Mouse (Mus musculus) CH12.LX (cell line): Measurements from ENCODE around the gene Rsrc1. TPM values are rescaled to one million over a fixed set of nuclear protein-coding genes. Genes with fewer than 3 reads are reported as not detected.

Source experiments
- DNase-seq: peaks from one replicate; pipeline ENCODE4 v3.0.0-alpha.2; 2013; ENCODE audit errors: extremely low read depth
- H3K27ac ChIP-seq: 2 replicates; pipeline ENCODE4 v1.5.1; 2012; ENCODE audit warnings: low read depth, mild to moderate bottlenecking, control low read depth, moderate library complexity; ENCODE audit not compliant: insufficient read depth
- H3K27me3 ChIP-seq: replicated peaks from 2 replicates; pipeline ENCODE3; 2012; ENCODE audit warnings: inconsistent platforms
- H3K36me3 ChIP-seq, 2 experiments: replicated peaks in 1 of 2; 2 replicates each; pipeline versions ENCODE3 to v1.6.1; 2012; ENCODE audit warnings: inconsistent platforms in 1 of 2, low read length in 1 of 2, mild to moderate bottlenecking in 1 of 2, mixed read lengths in 1 of 2, moderate library complexity in 1 of 2; ENCODE audit not compliant: control insufficient read depth in 1 of 2, insufficient read depth in 1 of 2
- H3K4me1 ChIP-seq, 2 experiments: 2 replicates each; pipeline ENCODE4 v1.6.1; 2012; ENCODE audit warnings: inconsistent platforms in 1 of 2, moderate library complexity in 1 of 2; ENCODE audit not compliant: insufficient read depth in 2 of 2, control insufficient read depth in 1 of 2
- H3K4me2 ChIP-seq: 2 replicates; pipeline ENCODE4 v1.6.1; 2012; ENCODE audit warnings: low read depth, mild to moderate bottlenecking, control low read depth; ENCODE audit not compliant: poor library complexity, insufficient read depth, severe bottlenecking
- H3K4me3 ChIP-seq, 3 experiments: fragments of 150-350 bp in 1 of 3; sonication (generic) in 1 of 3; replicated peaks in 1 of 3; 2 replicates each; pipeline versions ENCODE3 to v1.5.1; 2011 to 2012; ENCODE audit warnings: low read depth in 2 of 3, low read length in 2 of 3, mild to moderate bottlenecking in 2 of 3, moderate library complexity in 2 of 3, control low read depth in 1 of 3, improper control_type of control experiment in 1 of 3, inconsistent platforms in 1 of 3, mixed read lengths in 1 of 3; ENCODE audit not compliant: poor library complexity in 1 of 3
- H3K79me2 ChIP-seq: replicated peaks from 2 replicates; pipeline ENCODE4 v1.6.1; 2012; ENCODE audit warnings: mild to moderate bottlenecking, moderate library complexity; ENCODE audit not compliant: control insufficient read depth, poor library complexity, insufficient read depth, severe bottlenecking; ENCODE audit errors: extremely low read depth
- H3K9ac ChIP-seq: 2 replicates; pipeline ENCODE4 v1.6.1; 2012; ENCODE audit warnings: low read depth, mild to moderate bottlenecking, control low read depth, moderate library complexity; ENCODE audit not compliant: insufficient read depth
- H3K9me3 ChIP-seq: replicated peaks from 2 replicates; pipeline ENCODE3; 2012; ENCODE audit warnings: low read length, inconsistent platforms, mixed read lengths
- BHLHE40 ChIP-seq: IDR thresholded peaks from 2 replicates; pipeline ENCODE4 v1.6.1; 2011; ENCODE audit warnings: mild to moderate bottlenecking, low read depth, low read length, improper control_type of control experiment
- CHD2 ChIP-seq: IDR thresholded peaks from 2 replicates; pipeline ENCODE4 v1.6.1; 2011; ENCODE audit warnings: low read length, improper control_type of control experiment
- CTCF ChIP-seq, 2 experiments: IDR thresholded peaks in 1 of 2; conservative IDR thresholded peaks in 1 of 2; 2 replicates each; pipeline ENCODE4 v1.5.1; 2011 to 2012; ENCODE audit warnings: low read depth in 2 of 2, low read length in 2 of 2, improper control_type of control experiment in 1 of 2, inconsistent platforms in 1 of 2, mild to moderate bottlenecking in 1 of 2, moderate library complexity in 1 of 2
- ELF1 ChIP-seq: IDR thresholded peaks from 2 replicates; pipeline ENCODE4 v1.6.1; 2014; ENCODE audit warnings: low read depth, mild to moderate bottlenecking, inconsistent platforms, low read length, improper control_type of control experiment
- EP300 ChIP-seq: IDR thresholded peaks from 2 replicates; pipeline ENCODE4 v1.6.1; 2011; ENCODE audit warnings: low read length, improper control_type of control experiment
- GABPA ChIP-seq: IDR thresholded peaks from 2 replicates; pipeline ENCODE4 v1.6.1; 2012; ENCODE audit warnings: low read depth, low read length, improper control_type of control experiment, inconsistent platforms; ENCODE audit not compliant: insufficient replicate concordance
- IRF4 ChIP-seq: IDR thresholded peaks from 2 replicates; pipeline ENCODE4 v1.6.1; 2014; ENCODE audit warnings: low read depth, mild to moderate bottlenecking, inconsistent platforms, low read length, improper control_type of control experiment
- JUN ChIP-seq: IDR thresholded peaks from 2 replicates; pipeline ENCODE4 v1.6.1; 2011; ENCODE audit warnings: low read depth, mild to moderate bottlenecking, low read length, improper control_type of control experiment, moderate library complexity; ENCODE audit not compliant: insufficient read depth
- JUND ChIP-seq: conservative IDR thresholded peaks from 2 replicates; pipeline ENCODE4 v1.6.1; 2011; ENCODE audit warnings: low read depth, low read length, improper control_type of control experiment
- MAFK ChIP-seq: IDR thresholded peaks from 2 replicates; pipeline ENCODE4 v1.6.1; 2011; ENCODE audit warnings: low read length, improper control_type of control experiment; ENCODE audit not compliant: insufficient replicate concordance
- MAX ChIP-seq: IDR thresholded peaks from 2 replicates; pipeline ENCODE4 v1.6.1; 2011; ENCODE audit warnings: low read length, improper control_type of control experiment
- MYC ChIP-seq: IDR thresholded peaks from 2 replicates; pipeline ENCODE4 v1.6.1; 2011; ENCODE audit warnings: low read depth, mild to moderate bottlenecking, improper control_type of control experiment, low read length
- NELFE ChIP-seq: IDR thresholded peaks from 2 replicates; pipeline ENCODE4 v1.6.1; 2011; ENCODE audit warnings: low read depth, low read length, improper control_type of control experiment
- NRF1 ChIP-seq: IDR thresholded peaks from 2 replicates; pipeline ENCODE4 v1.6.1; 2014; ENCODE audit warnings: low read depth, mild to moderate bottlenecking, inconsistent platforms, low read length, improper control_type of control experiment, moderate library complexity
- POLR2A ChIP-seq: IDR thresholded peaks from 2 replicates; pipeline ENCODE4 v1.6.1; 2011; ENCODE audit warnings: low read depth, mild to moderate bottlenecking, improper control_type of control experiment, low read length
- RAD21 ChIP-seq: IDR thresholded peaks from 2 replicates; pipeline ENCODE4 v1.6.1; 2011; ENCODE audit warnings: low read depth, mild to moderate bottlenecking, low read length, improper control_type of control experiment, moderate library complexity
- RCOR1 ChIP-seq: conservative IDR thresholded peaks from 2 replicates; pipeline ENCODE4 v1.6.1; 2012; ENCODE audit warnings: low read depth, mild to moderate bottlenecking, inconsistent platforms, low read length, improper control_type of control experiment
- SMC3 ChIP-seq: IDR thresholded peaks from 2 replicates; pipeline ENCODE4 v1.6.1; 2011; ENCODE audit warnings: low read depth, low read length, improper control_type of control experiment
- TCF12 ChIP-seq: IDR thresholded peaks from 2 replicates; pipeline ENCODE4 v1.6.1; 2014; ENCODE audit warnings: low read depth, mild to moderate bottlenecking, inconsistent platforms, low read length, improper control_type of control experiment
- UBTF ChIP-seq: IDR thresholded peaks from 2 replicates; pipeline ENCODE4 v1.6.1; 2012; ENCODE audit warnings: low read depth, mild to moderate bottlenecking, inconsistent platforms, low read length, improper control_type of control experiment, moderate library complexity
- USF1 ChIP-seq: IDR thresholded peaks from 2 replicates; pipeline ENCODE4 v1.6.1; 2014; ENCODE audit warnings: low read depth, mild to moderate bottlenecking, inconsistent platforms, low read length, improper control_type of control experiment
- ZKSCAN1 ChIP-seq: IDR thresholded peaks from 2 replicates; pipeline ENCODE4 v1.6.1; 2012; ENCODE audit warnings: low read depth, inconsistent platforms, low read length, improper control_type of control experiment, borderline replicate concordance
- dilution Hi-C: fragments of 300-500 bp; cut with MboI; formaldehyde crosslinking; loops from 2 replicates; pipeline ENCODE4 v1.14.3; 2020; ENCODE audit warnings: low sequenced_read_pairs; ENCODE audit not compliant: extremely low pct_unique_long_range_greater_than_20kb, extremely low pct_ligation_motif_present
- in situ Hi-C: fragments of 300-500 bp; cut with MboI; formaldehyde crosslinking; loops from 3 replicates; pipeline ENCODE4 v1.14.3; 2019; ENCODE audit warnings: low sequenced_read_pairs, low pct_ligation_motif_present, low pct_unique_long_range_greater_than_20kb, mixed read lengths
- polyA plus RNA-seq: library from polyadenylated mRNA; unstranded; fragments of >175 nt; gene quantifications from 2 replicates; pipeline ENCODE4 v1.2.1, GENCODE M21; 2012; ENCODE audit warnings: low read depth; ENCODE audit not compliant: insufficient read length
- total RNA-seq, 2 experiments: library from RNA; depleted of rRNA; stranded (reverse); fragments of 300-350 nt in 1 of 2; fragments of >200 nt in 1 of 2; gene quantifications; 2 replicates each; pipeline ENCODE4 v1.2.3; 2012 to 2014

The Rsrc1 gene
- total and polyA plus RNA-seq, 3 experiments: 28.9 to 50.9 (median 34.0) TPM

DNA sequence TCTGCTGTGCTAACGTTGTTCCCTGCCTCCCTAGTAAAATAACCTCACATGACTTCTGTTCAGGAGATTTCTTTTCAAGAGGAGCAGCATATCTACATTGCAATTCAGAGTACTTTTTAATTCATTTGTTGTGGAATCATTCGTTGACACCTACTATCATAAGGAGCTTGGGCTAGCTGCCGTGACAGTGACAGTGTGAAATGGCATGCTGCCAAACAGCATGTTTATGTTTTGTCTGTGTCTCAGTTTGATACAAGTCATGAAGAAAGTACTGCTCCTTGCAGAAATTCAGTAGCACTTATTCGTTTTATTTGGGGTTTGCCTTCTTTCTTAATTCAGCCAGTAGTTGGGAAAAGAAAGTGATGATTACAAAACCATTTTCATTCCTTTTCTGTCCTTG is 303.7 kb downstream of the Rsrc1 start:
- dilution Hi-C loops: no loop called here
- H3K79me2 ChIP-seq: no peaks in the 10 kb centered on the region
- peaks cover 0 to 4% of the 10 kb centered on the region in 2 experiments; a peak in 2 of 4 replicates for H3K4me1 ChIP-seq
- TF ChIP-seq MYC (no peak), MAFK (no peak), SMC3 (no peak), TCF12 (no peak), RCOR1 (no peak), RAD21 (no peak), GABPA (no peak), UBTF (no peak), MAX (no peak), IRF4 (no peak), CTCF (conservative IDR thresholded peaks at IDR 0.05 in 1 of 2, IDR thresholded peaks at IDR 0.05 in 1 of 2; ENCODE audit: low read depth in 2 of 2, low read length in 2 of 2) (no peak)
- TF ChIP-seq, all 38 proteins: peak for 0
- in situ Hi-C loops: no loop called here
- no peak overlapping the region for H3K4me3 ChIP-seq
- H3K27me3 ChIP-seq: no peaks in the 10 kb centered on the region
- no peaks in the 10 kb centered on the region for H3K36me3 ChIP-seq
- no peak overlapping the region for H3K4me2 ChIP-seq
- no peaks in the 10 kb centered on the region for H3K9me3 ChIP-seq
- H3K27ac ChIP-seq: no peak overlapping the region
- no peak overlapping the region for H3K9ac ChIP-seq
- DNase-seq: no peak

DNA sequence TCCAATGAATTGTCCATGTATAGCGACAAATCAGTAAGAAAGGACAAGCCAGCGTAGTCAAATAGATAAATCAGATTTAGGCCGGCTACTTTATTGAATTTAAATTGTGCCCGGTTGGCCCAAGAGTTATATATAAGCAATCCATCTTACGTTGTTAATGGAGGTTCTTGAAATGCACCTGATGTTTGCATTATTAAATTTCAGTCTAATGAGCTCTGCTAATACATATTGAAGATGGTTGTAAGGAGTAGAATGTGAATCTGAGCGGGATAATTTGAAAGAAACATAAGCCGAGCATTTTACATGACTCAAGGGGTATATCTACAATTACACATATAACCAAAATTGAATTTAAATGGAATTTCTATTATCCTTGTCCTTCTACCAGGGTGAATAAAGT is 307.5 kb downstream of the Rsrc1 start:
- Histone ChIP-seq H3K9ac (no peak overlapping the region), H3K4me3 (no peak overlapping the region), H3K27ac (no peak overlapping the region), H3K79me2 (no peaks in the 10 kb centered on the region), H3K9me3 (no peaks in the 10 kb centered on the region), H3K27me3 (no peaks in the 10 kb centered on the region), H3K36me3 (peaks cover 0 to 2% of the 10 kb centered on the region in 2 experiments), H3K4me2 (no peak overlapping the region), H3K4me1 (peaks cover 0 to 4% of the 10 kb centered on the region in 2 experiments; a peak in 2 of 4 replicates)
- dilution Hi-C loops (no loop called here), in situ Hi-C loops (no loop called here)
- DNase-seq: no peak
- TF ChIP-seq TCF12 (no peak), EP300 (no peak), CTCF (conservative IDR thresholded peaks at IDR 0.05 in 1 of 2, IDR thresholded peaks at IDR 0.05 in 1 of 2; ENCODE audit: low read depth in 2 of 2, low read length in 2 of 2) (no peak), BHLHE40 (no peak), POLR2A (no peak), RCOR1 (no peak), JUND (no peak), GABPA (no peak), NELFE (no peak), NRF1 (no peak), ELF1 (no peak), MAX (no peak), USF1 (no peak), RAD21 (no peak), UBTF (no peak), CHD2 (no peak), ZKSCAN1 (no peak), JUN (no peak)
